Mouse (Mus musculus) forebrain, embryonic 16.5 days (tissue): ENCODE data around the gene Phyhd1. TPM values are rescaled to one million over a fixed set of nuclear protein-coding genes. Genes with fewer than 3 reads are reported as not detected.

Source experiments
- ATAC-seq: fragments of 200-750 bp; cut with Nextera tagmentation; 2 replicates; pipeline ENCODE4 v1.8.0; 2017; ENCODE audit warnings: mild to moderate bottlenecking, moderate library complexity
- H3K27ac ChIP-seq: fragments of 300-500 bp; sonication (generic); 2 replicates; pipeline ENCODE4 v1.5.1; 2014; ENCODE audit warnings: low read length, control low read depth
- H3K27me3 ChIP-seq: fragments of 300-500 bp; sonication (generic); replicated peaks from 2 replicates; pipeline ENCODE4 v1.6.1; 2014; ENCODE audit warnings: low read length; ENCODE audit not compliant: control insufficient read depth, insufficient read depth
- H3K36me3 ChIP-seq: fragments of 300-500 bp; sonication (generic); 2 replicates; pipeline ENCODE4 v1.6.1; 2014; ENCODE audit not compliant: control insufficient read depth, insufficient read depth
- H3K4me1 ChIP-seq: fragments of 300-500 bp; sonication (generic); replicated peaks from 2 replicates; pipeline ENCODE4 v1.6.1; 2014; ENCODE audit warnings: low read length; ENCODE audit not compliant: control insufficient read depth, insufficient read depth
- H3K4me2 ChIP-seq: fragments of 300-500 bp; sonication (generic); 2 replicates; pipeline ENCODE4 v1.6.1; 2014; ENCODE audit warnings: mild to moderate bottlenecking, low read length, control low read depth
- H3K4me3 ChIP-seq: fragments of 300-500 bp; sonication (generic); replicated peaks from 2 replicates; pipeline ENCODE4 v1.5.1; 2014; ENCODE audit warnings: mild to moderate bottlenecking, low read length, control low read depth
- H3K9ac ChIP-seq: fragments of 300-500 bp; sonication (generic); replicated peaks from 2 replicates; pipeline ENCODE4 v1.6.1; 2014; ENCODE audit warnings: low read depth, low read length, control low read depth
- H3K9me3 ChIP-seq: fragments of 300-500 bp; sonication (generic); 2 replicates; pipeline ENCODE4 v1.6.1; 2016; ENCODE audit warnings: low read length; ENCODE audit not compliant: control insufficient read depth
- WGBS: fragments of 180-500 bp; shearing (Covaris S2); extraction: QIAGEN DNeasy Blood & Tissue Kit; methylation state at CpG from one replicate; pipeline ENCODE4 v1.1.7; 2014; 5-methylcytosine and 5-hydroxymethylcytosine counted together
- polyA plus RNA-seq: library from polyadenylated mRNA; unstranded; fragments of >200 nt; fragmentation: Nextera tagmentation; extraction: Ambion mirVana; gene quantifications from 2 replicates; pipeline ENCODE4 v1.2.1, GENCODE M21; 2015

Phyhd1 gene
- polyA plus RNA-seq, 1 experiment from 2014 or later: 9.5 TPM

DNA sequence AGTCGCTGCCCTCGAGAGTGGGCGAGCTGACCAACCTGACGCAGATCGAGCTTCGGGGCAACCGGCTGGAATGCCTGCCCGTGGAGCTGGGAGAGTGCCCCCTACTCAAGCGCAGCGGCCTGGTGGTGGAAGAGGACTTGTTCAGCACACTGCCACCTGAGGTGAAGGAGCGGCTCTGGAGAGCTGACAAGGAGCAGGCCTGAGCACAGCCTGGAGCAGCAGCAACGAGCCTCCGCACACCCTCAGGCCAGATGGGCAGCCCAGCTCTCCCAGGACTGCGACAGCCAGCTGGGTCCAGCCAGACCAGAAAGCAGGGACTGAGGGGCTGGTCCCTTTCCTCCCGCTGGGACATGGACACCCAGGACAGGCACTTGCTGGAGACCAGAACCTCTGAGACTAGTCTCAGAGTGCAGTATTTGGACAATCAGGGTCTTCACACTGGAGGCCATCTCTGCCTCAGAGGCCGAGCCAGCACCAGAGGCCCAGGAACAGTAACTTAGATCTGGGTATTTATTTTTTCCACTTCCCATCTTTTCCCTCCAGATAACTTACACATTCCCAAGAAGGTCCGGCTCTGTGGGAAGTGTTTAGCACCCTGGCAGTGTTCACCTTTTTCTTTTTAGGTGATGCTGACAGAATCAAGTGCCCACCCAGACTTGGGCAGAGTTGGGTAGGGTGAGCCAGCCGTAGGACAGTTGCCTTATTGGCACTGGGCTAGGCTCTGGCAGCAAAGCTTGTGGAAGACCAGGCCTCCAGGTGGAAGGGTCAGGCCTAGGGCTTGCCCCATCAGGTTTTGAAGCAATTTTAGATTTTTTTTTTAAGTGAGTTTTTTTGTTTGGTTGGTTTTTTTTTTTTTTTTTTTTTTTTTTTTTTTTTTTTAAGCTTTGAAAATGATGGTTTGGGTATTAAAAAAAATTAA is 3.8 kb upstream of the Phyhd1 start:
- 87% methylated on average over 18 of the region's 18 CpGs for WGBS
- peaks cover 35% of the 10 kb centered on the region for H3K4me1 ChIP-seq

GRCm38 (mm10) chr2:30262840-30263441 is 3.1 kb upstream of the Phyhd1 start:
- Histone ChIP-seq H3K27ac (peak overlapping the region; percentile 55), H3K4me2 (no peak overlapping the region), H3K4me1 (peaks cover 35% of the 10 kb centered on the region), H3K9me3 (no peaks in the 10 kb centered on the region), H3K27me3 (no peaks in the 10 kb centered on the region), H3K9ac (no peak overlapping the region), H3K4me3 (no peak overlapping the region), H3K36me3 (peaks cover 12% of the 10 kb centered on the region)
- peak; percentile 87 for ATAC-seq
- 18% methylated on average over 4 of the region's 4 CpGs for WGBS

More for the DNA sequence above, 3.8 kb upstream of the Phyhd1 start:
- Histone ChIP-seq H3K36me3 (peaks cover 17% of the 10 kb centered on the region), H3K27ac (no peak overlapping the region; the same call in 1 of the 2 replicates), H3K27me3 (no peaks in the 10 kb centered on the region), H3K9ac (no peak overlapping the region), H3K9me3 (no peaks in the 10 kb centered on the region), H3K4me3 (no peak overlapping the region), H3K4me2 (no peak overlapping the region)
- ATAC-seq: no peak

- Histone ChIP-seq H3K36me3 (peaks cover 10% of the 10 kb centered on the region), H3K4me2 (no peak overlapping the region), H3K9ac (no peak overlapping the region), H3K9me3 (no peaks in the 10 kb centered on the region), H3K4me3 (no peak overlapping the region), H3K27ac (no peak overlapping the region), H3K27me3 (no peaks in the 10 kb centered on the region), H3K4me1 (peaks cover 35% of the 10 kb centered on the region)
- ATAC-seq: no peak
- 85% methylated on average over 6 of the region's 6 CpGs for WGBS
Measured at GRCm38 (mm10) chr2:30263811-30264210, 2.2 kb upstream of the Phyhd1 start.

DNA sequence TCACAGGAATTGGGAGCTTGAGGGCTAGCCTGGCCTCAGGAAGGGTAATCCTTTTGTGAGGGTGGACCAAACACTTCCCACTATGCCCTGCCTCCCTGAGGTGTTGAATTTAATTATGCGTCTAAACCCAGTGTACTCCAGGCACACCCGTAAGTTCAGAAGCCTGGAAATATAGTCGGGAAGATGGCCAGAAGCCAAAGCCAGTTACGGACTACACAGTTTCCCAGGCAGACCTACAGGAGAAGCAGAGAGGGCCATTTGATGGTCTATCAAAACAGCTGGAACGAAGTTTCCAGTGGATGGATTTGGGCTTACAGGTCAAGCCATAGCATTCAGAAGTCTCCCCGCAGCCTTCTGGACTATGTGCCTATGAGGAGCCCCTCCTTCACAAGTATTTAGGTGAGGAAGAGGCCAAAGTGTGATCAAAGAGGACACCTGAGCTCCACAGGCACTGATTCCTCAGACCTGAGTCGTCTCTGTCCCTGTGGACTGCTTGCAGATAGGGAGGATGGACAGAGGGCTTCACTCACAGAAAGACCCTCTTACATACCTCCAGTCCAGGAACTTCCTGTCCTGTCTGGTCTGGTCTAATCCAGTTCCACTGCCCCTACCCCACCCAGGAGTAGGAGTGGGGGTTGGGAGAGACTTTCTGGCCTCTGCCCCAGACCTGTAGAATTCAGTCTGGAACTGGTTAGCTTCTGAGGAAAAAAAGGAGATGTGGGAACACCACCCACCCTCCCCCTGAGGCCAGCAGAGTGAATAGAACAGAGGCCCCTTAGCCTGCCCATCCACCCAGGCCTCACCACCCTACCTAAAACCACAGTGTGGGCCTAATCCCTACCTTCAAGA is 1.1 kb upstream of the Phyhd1 start:
- Histone ChIP-seq H3K4me3 (no peak overlapping the region), H3K4me1 (peaks cover 35% of the 10 kb centered on the region), H3K4me2 (no peak overlapping the region), H3K9me3 (no peaks in the 10 kb centered on the region), H3K27ac (peak overlapping the region; percentile 22), H3K27me3 (no peaks in the 10 kb centered on the region), H3K36me3 (peaks cover 10% of the 10 kb centered on the region), H3K9ac (no peak overlapping the region)
- 50% methylated on average over 7 of the region's 7 CpGs for WGBS
- ATAC-seq: no peak

GRCm38 (mm10) chr2:30266392-30266941 is 464 bp downstream of the Phyhd1 start:
- 10% methylated on average over 4 of the region's 4 CpGs for WGBS
- H3K4me3 ChIP-seq: no peak overlapping the region
- H3K36me3 ChIP-seq: peaks cover 6% of the 10 kb centered on the region
- H3K27me3 ChIP-seq: no peaks in the 10 kb centered on the region
- H3K9ac ChIP-seq: no peak overlapping the region
- peaks cover 35% of the 10 kb centered on the region for H3K4me1 ChIP-seq
- no peak for ATAC-seq
- H3K4me2 ChIP-seq: no peak overlapping the region
- H3K9me3 ChIP-seq: no peaks in the 10 kb centered on the region
- peak overlapping the region; percentile 56 for H3K27ac ChIP-seq

- H3K27me3 ChIP-seq: no peaks in the 10 kb centered on the region
- H3K4me1 ChIP-seq: peaks cover 32% of the 10 kb centered on the region
- H3K27ac ChIP-seq: no peak overlapping the region
- H3K9ac ChIP-seq: no peak overlapping the region
- H3K4me2 ChIP-seq: no peak overlapping the region
- H3K4me3 ChIP-seq: no peak overlapping the region
- no peaks in the 10 kb centered on the region; the same call in none of the 2 replicates for H3K36me3 ChIP-seq
- ATAC-seq: no peak
- 91% methylated on average over 2 of the region's 2 CpGs for WGBS
- H3K9me3 ChIP-seq: no peaks in the 10 kb centered on the region
Measured at GRCm38 (mm10) chr2:30267466-30267865, 1.5 kb downstream of the Phyhd1 start.

DNA sequence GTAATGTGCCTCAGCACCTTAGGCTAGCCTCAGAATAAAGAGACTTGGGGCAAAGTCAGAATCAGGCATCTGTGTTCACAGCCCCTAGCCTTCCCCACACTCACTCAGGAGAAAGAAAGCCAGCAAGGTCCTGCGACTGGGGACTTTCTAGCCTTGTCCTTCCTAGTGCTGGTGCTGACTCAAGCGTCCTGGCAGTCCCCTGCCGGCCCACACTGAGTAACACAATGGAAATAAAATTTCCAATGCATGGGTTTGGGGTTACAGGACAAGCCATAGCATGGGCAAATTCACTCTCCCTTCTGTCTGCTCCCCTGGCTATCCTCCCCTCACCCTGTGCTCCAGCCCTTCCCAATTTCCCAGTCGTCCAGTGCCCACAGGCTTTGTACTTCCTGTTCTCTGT is 2.4 kb downstream of the Phyhd1 start:
- Histone ChIP-seq H3K4me1 (peaks cover 24% of the 10 kb centered on the region), H3K4me2 (no peak overlapping the region), H3K9me3 (no peaks in the 10 kb centered on the region), H3K27ac (no peak overlapping the region), H3K4me3 (no peak overlapping the region), H3K27me3 (no peaks in the 10 kb centered on the region), H3K9ac (no peak overlapping the region), H3K36me3 (no peaks in the 10 kb centered on the region; the same call in none of the 2 replicates)
- WGBS: 74% methylated on average over 4 of the region's 4 CpGs
- no peak for ATAC-seq

GRCm38 (mm10) chr2:30269241-30269990 is 3.4 kb downstream of the Phyhd1 start:
- H3K27me3 ChIP-seq: no peaks in the 10 kb centered on the region
- H3K4me1 ChIP-seq: peaks cover 18% of the 10 kb centered on the region
- H3K9me3 ChIP-seq: no peaks in the 10 kb centered on the region
- H3K9ac ChIP-seq: no peak overlapping the region
- WGBS: 91% methylated on average over 17 of the region's 17 CpGs
- no peak for ATAC-seq
- H3K27ac ChIP-seq: no peak overlapping the region
- no peaks in the 10 kb centered on the region; the same call in 1 of the 2 replicates for H3K36me3 ChIP-seq
- H3K4me3 ChIP-seq: no peak overlapping the region
- H3K4me2 ChIP-seq: no peak overlapping the region
